Mouse (Mus musculus) fat pad, adult 2 months (tissue): ENCODE data around the gene Sptlc3.

Experiments used
- DNase-seq: peaks from one replicate; pipeline ENCODE4 v3.0.0-alpha.2; 2011; ENCODE audit warnings: low read depth, low spot score; ENCODE audit errors: extremely low read depth

The Sptlc3 gene

GRCm38 (mm10) chr2:139493836-139494235 lies at the start of gene Sptlc3:
TSS of gene Sptlc3 (plus strand) at chr2:139493913.
- DNase-seq = peak; percentile 50

- DNase-seq = no peak
Observed at GRCm38 (mm10) chr2:139467726-139468125, 26.0 kb upstream of the Sptlc3 start.

GRCm38 (mm10) chr2:139488708-139489107 lies 5.0 kb upstream of the Sptlc3 start:
- no peak for DNase-seq

DNA sequence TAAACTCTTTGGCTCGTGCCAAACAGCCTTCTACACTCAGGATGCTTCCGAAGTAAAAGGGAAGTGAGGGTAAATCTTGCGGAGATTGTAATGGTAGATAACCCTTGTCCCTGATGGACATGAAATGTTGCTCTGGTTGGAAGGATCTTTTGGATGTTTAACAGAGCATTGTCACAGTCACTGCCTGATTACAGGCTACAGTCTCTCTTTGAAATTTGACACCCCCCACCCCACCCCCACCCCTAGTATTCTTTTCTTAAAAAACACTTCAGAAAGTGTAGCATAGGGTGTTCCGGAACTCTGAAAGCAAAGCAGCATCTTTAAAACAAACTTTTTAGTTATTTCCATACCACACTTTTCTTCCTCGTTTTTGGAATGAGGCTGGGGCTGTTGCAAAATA lies 916 bp downstream of the Sptlc3 start:
- DNase-seq = no peak

- no peak for DNase-seq
Observed at GRCm38 (mm10) chr2:139561966-139562505, 68.3 kb downstream of the Sptlc3 start.

GRCm38 (mm10) chr2:139579280-139579679 lies 85.6 kb downstream of the Sptlc3 start:
- no peak for DNase-seq

DNA sequence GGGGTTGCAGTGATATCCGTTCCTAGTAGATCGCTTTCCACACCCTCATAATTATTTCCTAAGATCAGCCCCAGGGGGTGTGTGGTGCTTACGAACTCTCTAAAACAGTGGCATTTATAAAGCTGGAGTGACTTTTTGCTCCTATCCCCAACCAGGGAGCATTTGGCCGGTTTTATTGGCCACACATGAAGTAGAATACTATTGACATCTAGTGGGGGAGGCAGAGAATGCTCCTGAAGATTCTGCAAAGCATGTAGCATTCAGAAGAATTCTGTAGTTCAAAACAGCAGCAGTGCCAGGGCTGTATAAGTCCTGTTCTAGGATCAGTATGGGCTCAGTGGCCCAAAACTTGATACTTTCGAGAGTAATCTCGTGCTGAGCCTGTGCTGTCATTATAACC lies 89.1 kb downstream of the Sptlc3 start:
- DNase-seq = no peak

DNA sequence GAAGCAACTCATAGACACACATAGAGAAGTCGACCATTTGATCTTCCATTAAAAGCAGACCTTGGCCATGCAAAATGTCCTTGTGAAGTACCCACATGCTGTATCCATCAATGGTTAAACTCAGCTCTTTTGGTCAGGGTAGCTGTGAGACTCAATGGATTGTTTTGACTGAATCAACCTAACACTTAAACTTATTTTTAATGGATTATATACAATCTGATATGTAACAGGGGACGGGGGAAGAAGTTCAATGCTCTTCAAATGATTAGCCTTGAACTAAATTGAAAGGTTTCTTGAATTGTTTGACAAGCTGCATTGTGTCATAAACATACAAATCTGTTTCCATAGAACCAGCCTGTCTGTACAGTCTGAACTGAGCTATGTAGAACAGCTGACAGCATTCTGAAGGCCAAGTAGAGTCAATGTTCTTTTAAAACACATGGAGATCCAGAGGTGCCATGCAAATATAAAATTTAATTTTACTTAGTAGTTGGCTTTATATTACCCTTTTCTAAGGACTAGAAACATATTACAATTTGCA lies 94.0 kb downstream of the Sptlc3 start:
- no peak for DNase-seq

DNA sequence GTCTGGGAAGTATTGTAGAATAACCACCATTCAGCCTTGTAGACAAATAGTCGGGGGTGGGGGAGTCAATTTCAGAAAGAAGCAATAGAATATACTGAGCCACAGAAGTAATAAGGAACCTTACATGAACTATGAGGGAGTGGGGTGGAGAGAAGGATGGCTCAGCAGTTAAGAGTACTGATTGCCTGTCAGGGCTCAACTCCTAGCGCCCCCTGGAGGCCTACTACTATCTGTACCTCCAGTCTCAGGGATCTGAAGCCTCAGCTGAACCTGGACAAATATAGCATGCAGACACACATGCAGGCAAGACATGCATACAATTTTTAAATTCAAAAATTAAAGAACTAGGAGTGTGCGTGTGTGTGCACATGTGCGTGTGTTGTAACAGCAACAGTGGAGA lies 96.2 kb downstream of the Sptlc3 start:
- no peak for DNase-seq

- DNase-seq = no peak
Observed at GRCm38 (mm10) chr2:139590888-139591698, 97.4 kb downstream of the Sptlc3 start.

GRCm38 (mm10) chr2:139592109-139592508 lies 98.4 kb downstream of the Sptlc3 start:
- DNase-seq = no peak

- no peak for DNase-seq
Observed at GRCm38 (mm10) chr2:139597229-139597628, 103.5 kb downstream of the Sptlc3 start.

DNA sequence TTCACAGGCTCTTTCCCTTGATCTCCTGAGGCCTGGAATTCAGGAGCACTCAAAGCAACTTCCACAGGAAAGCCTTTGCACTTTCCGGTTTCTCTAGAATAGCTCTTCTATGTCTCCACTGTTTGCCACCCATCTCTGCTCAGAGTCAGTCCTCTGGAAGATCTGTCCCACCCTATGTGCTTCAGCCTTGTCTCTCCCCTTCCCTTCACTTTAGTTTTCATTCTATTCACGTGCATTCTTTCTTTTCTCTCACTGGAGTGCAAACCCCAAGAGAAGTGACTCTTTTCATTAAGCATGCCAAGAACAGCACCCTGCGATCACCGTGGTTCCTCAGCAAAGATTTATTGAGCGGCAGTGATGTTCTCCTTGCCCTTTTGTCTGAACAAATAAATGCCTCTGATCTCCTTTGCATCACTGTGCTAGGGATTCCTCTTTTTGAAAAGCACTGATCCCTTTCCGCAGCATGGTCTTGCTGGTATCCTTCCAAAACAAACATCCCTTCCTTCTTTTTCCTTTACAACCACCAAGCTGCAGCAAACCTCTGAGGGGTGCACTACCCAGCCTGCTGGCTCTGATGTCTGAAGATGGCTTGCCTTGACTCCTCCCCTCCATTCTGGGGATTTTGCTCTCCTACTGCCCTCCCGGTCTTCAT lies 108.0 kb downstream of the Sptlc3 start:
- DNase-seq = no peak

DNA sequence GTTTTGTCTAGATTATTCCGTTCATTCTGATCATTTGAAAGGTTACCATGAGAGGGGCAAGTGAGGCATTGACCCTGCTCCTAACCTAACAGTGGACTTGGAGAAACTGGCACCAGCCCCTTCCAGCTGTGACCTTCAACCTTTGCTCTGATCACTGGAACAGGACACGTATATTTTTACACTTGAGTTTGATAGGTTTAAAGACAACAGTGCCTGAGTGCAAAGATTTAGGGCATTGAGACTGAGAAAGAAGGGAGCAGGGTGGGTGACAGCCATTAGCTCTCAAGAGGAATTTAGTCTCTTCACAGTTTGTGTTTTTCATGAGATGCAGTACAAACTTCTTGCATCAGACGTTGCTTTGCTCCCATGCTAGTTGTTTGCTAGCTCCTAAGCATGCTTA lies 114.5 kb downstream of the Sptlc3 start:
- DNase-seq = no peak

DNA sequence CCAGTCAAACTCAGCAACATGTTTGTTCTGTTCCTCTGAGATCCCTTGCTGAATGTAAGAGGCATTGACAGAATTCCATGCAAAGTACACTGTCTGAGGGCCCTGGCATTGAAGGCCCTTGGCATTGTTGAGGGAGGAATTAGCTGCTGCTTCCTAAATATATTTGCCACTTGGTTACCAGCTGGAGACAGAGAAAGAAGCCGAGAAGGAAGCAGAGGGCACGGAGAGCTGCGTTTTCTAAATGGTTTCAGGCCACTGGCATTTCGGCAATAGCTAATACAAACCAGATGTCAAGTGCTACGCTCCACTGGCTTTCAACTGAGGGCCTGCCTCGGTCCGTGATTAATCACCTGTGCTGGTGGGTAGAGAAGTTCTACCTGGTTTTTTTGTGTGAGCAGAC lies 115.1 kb downstream of the Sptlc3 start:
- DNase-seq = no peak

GRCm38 (mm10) chr2:139609231-139609630 lies 115.5 kb downstream of the Sptlc3 start:
- DNase-seq = no peak

DNA sequence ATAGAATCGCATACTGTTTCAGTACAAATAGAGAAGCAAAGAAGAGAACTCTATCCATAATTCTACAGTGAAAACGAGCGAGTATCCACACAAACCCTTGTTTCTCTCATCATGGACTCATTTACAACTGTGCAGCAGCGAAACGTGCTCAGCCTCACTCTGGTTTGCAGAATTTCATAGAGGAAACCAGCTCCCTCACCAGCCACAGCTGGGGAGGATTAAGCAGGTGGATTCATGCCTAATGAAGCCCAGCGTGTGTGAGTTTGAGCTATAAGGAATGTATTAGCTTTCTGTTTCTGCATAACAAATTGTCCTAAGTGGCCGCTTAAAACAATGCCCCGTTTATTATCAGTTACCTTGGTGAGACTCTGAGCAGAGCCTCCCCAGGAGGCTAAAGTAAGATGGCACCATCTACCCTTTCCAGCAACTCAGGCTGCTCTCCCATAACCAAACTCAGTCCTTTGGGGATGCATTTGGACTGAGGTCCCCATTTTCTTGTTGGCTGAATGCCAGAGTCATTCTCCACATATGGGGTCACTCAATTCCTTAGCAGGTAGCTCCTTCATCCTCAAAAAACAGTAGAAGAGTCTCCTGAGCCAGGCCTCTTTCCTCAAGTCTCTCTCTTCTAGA lies 116.1 kb downstream of the Sptlc3 start:
- DNase-seq = no peak

GRCm38 (mm10) chr2:139612410-139613107 lies 118.8 kb downstream of the Sptlc3 start:
- DNase-seq = no peak

DNA sequence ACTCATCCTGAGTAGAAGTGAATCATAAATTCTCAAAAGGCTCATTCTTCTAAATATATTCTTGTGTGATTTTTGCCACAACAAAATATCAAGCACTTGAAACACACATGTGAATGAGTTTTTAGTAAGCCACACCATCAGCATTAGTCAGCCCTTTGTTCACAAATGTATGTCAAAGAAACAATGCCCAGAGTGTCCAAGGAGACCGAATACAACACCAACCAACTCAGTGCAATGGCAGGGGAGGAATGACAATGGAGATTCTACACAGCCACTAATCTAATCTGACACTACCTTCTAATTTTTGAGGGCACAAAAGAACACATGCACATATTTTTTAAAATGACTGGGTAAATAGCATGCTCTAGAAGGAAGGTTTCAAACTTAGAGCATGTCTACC lies 132.8 kb downstream of the Sptlc3 start:
- DNase-seq = no peak

- no peak for DNase-seq
Observed at GRCm38 (mm10) chr2:139628731-139629130, 135.0 kb downstream of the Sptlc3 start.

GRCm38 (mm10) chr2:139629653-139630052 lies 135.9 kb downstream of the Sptlc3 start:
- no peak for DNase-seq
